In the genomic region with DNA sequence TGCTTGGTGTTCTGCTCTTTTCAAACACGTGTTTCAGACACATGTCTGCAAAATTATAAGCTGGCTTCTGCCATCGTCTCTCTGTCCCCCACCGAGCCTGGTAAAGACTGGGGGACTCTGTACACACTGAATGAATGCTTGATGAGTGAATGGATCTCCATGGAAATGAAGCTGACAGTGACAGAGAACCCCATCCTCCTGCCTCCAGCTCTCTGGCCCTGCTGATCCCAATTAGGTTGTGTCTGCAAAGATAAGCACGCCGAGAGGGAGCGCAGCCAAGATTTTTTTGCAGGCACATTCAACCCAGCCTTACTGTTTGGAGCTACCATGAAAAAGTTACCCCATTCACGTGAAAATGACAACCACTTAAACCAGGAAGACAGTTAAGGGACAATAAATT, we compare ENCODE assay signal across 24 mouse cellular contexts.
DNase-seq lines count a peak whose midpoint lies in the region; ATAC-seq and TF ChIP-seq lines count a peak whose summit lies in the region.
"Had no signal": no experiment of that assay in that cellular context is flagged by ENCODE, and none has a peak within 500 bp of the region (broad histone marks: within the 10 kb centered on the region; RNA-seq: fewer than 3 reads in every experiment).

No protein-coding gene starts in this region.

- H3K27me3 ChIP-seq in forebrain, embryonic 13.5 days = no peaks in the 10 kb centered on the region
- no peaks in the 10 kb centered on the region for H3K27me3 ChIP-seq in forebrain, embryonic 15.5 days
- no peaks in the 10 kb centered on the region for H3K27me3 ChIP-seq in hindbrain, embryonic 11.5 days (ENCODE audit: control insufficient read depth, insufficient read depth, low read length)
- no peaks in the 10 kb centered on the region for H3K27me3 ChIP-seq in hindbrain, embryonic 12.5 days
- H3K27me3 ChIP-seq: limb, embryonic 12.5 days; liver, embryonic 12.5 days; midbrain, embryonic 13.5 days; neural tube, embryonic 13.5 days; Patski had no signal

- no peaks in the 10 kb centered on the region for H3K36me3 ChIP-seq in forebrain, embryonic 13.5 days (ENCODE audit: poor library complexity, severe bottlenecking)
- H3K36me3 ChIP-seq in forebrain, embryonic 15.5 days = no peaks in the 10 kb centered on the region
- no peaks in the 10 kb centered on the region for H3K36me3 ChIP-seq in hindbrain, embryonic 11.5 days (ENCODE audit: control insufficient read depth, insufficient read depth, low read length)
- H3K36me3 ChIP-seq in hindbrain, embryonic 12.5 days = no peaks in the 10 kb centered on the region
- H3K36me3 ChIP-seq: embryonic facial prominence, embryonic 10.5 days; heart, embryonic 10.5 days; limb, embryonic 12.5 days; liver, embryonic 12.5 days; midbrain, embryonic 13.5 days; neural tube, embryonic 13.5 days had no signal

- H3K9ac ChIP-seq in forebrain, embryonic 13.5 days = no peak overlapping the region
- no peak overlapping the region for H3K9ac ChIP-seq in forebrain, embryonic 15.5 days (replicated peaks)
- no peak overlapping the region for H3K9ac ChIP-seq in hindbrain, embryonic 11.5 days (ENCODE audit: low read depth, low read length)
- H3K9ac ChIP-seq in hindbrain, embryonic 12.5 days = no peak overlapping the region
- H3K9ac ChIP-seq: limb, embryonic 12.5 days; liver, embryonic 12.5 days; midbrain, embryonic 13.5 days; neural tube, embryonic 13.5 days had no signal

- ATAC-seq in forebrain, embryonic 13.5 days = 0 out of 2 replicates have a peak, but pooled peaks have one; percentile 36
- ATAC-seq in forebrain, embryonic 15.5 days (replicated peaks) = no peak
- ATAC-seq in hindbrain, embryonic 11.5 days (ENCODE audit: low FRiP score) = no peak
- no peak; the same call in 1 of the 2 replicates for ATAC-seq in hindbrain, embryonic 12.5 days (ENCODE audit: low FRiP score)
- ATAC-seq: inflammation-experienced regulatory T-cells, adult 6 months; liver, embryonic 12.5 days; midbrain, embryonic 13.5 days; Patski had no signal

- no peak overlapping the region for H3K27ac ChIP-seq in forebrain, embryonic 13.5 days
- no peak overlapping the region for H3K27ac ChIP-seq in forebrain, embryonic 15.5 days (replicated peaks)
- H3K27ac ChIP-seq in hindbrain, embryonic 11.5 days (ENCODE audit: low read depth, low read length) = no peak overlapping the region
- H3K27ac ChIP-seq in hindbrain, embryonic 12.5 days = no peak overlapping the region
- H3K27ac ChIP-seq: embryonic facial prominence, embryonic 10.5 days; heart, embryonic 10.5 days; kidney, postnatal 0 days; limb, embryonic 12.5 days; liver, embryonic 12.5 days; midbrain, embryonic 13.5 days; neural tube, embryonic 13.5 days had no signal

- DNase-seq in hindbrain, embryonic 11.5 days (ENCODE audit: low spot score) = peak; percentile 6
- DNase-seq in layer of hippocampus, postnatal 14 days (ENCODE audit: low spot score in 2 of 2) = peak; percentile 13 to 16
- no peak for DNase-seq in layer of hippocampus, adult 8-10 months (ENCODE audit: low spot score in 2 of 2)
- peak; percentile 74 for DNase-seq in brain, embryonic 14.5 days (ENCODE audit: low read depth)
- no peak for DNase-seq in embryo, embryonic 10.5 days (ENCODE audit: low spot score)
- DNase-seq: cerebellum, adult 18-20 months; kidney, adult 18-20 months; lung, adult 18-20 months; retina, postnatal 1 day; right cerebral cortex, postnatal 25 days; spleen, adult 18-20 months had no signal

- WGBS in forebrain, embryonic 13.5 days = 50% methylated on average over 7 of the region's 7 CpGs
- 33% methylated on average over 7 of the region's 7 CpGs for WGBS in forebrain, embryonic 15.5 days
- WGBS in hindbrain, embryonic 11.5 days = 54% methylated on average over 7 of the region's 7 CpGs
- 41% methylated on average over 7 of the region's 7 CpGs for WGBS in hindbrain, embryonic 12.5 days

- no peaks in the 10 kb centered on the region for H3K9me3 ChIP-seq in forebrain, embryonic 13.5 days (replicated peaks)
- no peaks in the 10 kb centered on the region for H3K9me3 ChIP-seq in forebrain, embryonic 15.5 days
- no peaks in the 10 kb centered on the region for H3K9me3 ChIP-seq in hindbrain, embryonic 11.5 days (ENCODE audit: control insufficient read depth, low read length)
- H3K9me3 ChIP-seq in hindbrain, embryonic 12.5 days (replicated peaks) = no peaks in the 10 kb centered on the region
- H3K9me3 ChIP-seq: embryonic facial prominence, embryonic 10.5 days; heart, embryonic 10.5 days; limb, embryonic 12.5 days; liver, embryonic 12.5 days; midbrain, embryonic 13.5 days; neural tube, embryonic 13.5 days had no signal

- TF ChIP-seq CTCF in brain, embryonic 14.5 days (IDR thresholded peaks at IDR 0.05; ENCODE audit: borderline replicate concordance, extremely low read depth, insufficient read depth, insufficient read length) = no peak

- H3K4me1 ChIP-seq in forebrain, embryonic 13.5 days = peaks cover 4% of the 10 kb centered on the region; the same call in 1 of the 2 replicates
- H3K4me1 ChIP-seq in forebrain, embryonic 15.5 days = no peaks in the 10 kb centered on the region
- H3K4me1 ChIP-seq in hindbrain, embryonic 11.5 days (replicated peaks; ENCODE audit: control insufficient read depth, insufficient read depth, low read length) = no peaks in the 10 kb centered on the region
- peaks cover 8% of the 10 kb centered on the region for H3K4me1 ChIP-seq in hindbrain, embryonic 12.5 days
- H3K4me1 ChIP-seq: heart, embryonic 10.5 days; limb, embryonic 12.5 days; liver, embryonic 12.5 days had no signal

- no peak overlapping the region for H3K4me3 ChIP-seq in forebrain, embryonic 13.5 days
- H3K4me3 ChIP-seq in forebrain, embryonic 15.5 days = no peak overlapping the region
- H3K4me3 ChIP-seq in hindbrain, embryonic 11.5 days (ENCODE audit: low read depth, low read length) = no peak overlapping the region
- no peak overlapping the region for H3K4me3 ChIP-seq in hindbrain, embryonic 12.5 days
- H3K4me3 ChIP-seq: embryonic facial prominence, embryonic 10.5 days; heart, embryonic 10.5 days; limb, embryonic 12.5 days; liver, embryonic 12.5 days; midbrain, embryonic 13.5 days; myocyte; neural tube, embryonic 13.5 days had no signal

- TF ChIP-seq POLR2A in brain, embryonic 14.5 days (IDR thresholded peaks at IDR 0.05; ENCODE audit: borderline replicate concordance, extremely low read depth, insufficient read depth, insufficient read length, poor library complexity, severe bottlenecking) = no peak

- no peak overlapping the region for H3K4me2 ChIP-seq in forebrain, embryonic 13.5 days
- no peak overlapping the region for H3K4me2 ChIP-seq in forebrain, embryonic 15.5 days (replicated peaks)
- no peak overlapping the region for H3K4me2 ChIP-seq in hindbrain, embryonic 11.5 days (replicated peaks; ENCODE audit: low read depth, low read length)
- H3K4me2 ChIP-seq in hindbrain, embryonic 12.5 days (replicated peaks) = no peak overlapping the region
- H3K4me2 ChIP-seq: limb, embryonic 12.5 days; liver, embryonic 12.5 days; midbrain, embryonic 13.5 days; neural tube, embryonic 13.5 days had no signal

Comparison
In these comparisons a context has a peak if more than half of its experiments do, and no peak if none do; other contexts are left out.
1. DNase-seq: peak in hindbrain, embryonic 11.5 days (single experiment), layer of hippocampus, postnatal 14 days (2 of 2) and brain, embryonic 14.5 days (single experiment); none in layer of hippocampus, adult 8-10 months (0 of 2) and embryo, embryonic 10.5 days (single experiment).